Mouse (Mus musculus) midbrain, embryonic 12.5 days (tissue): ENCODE data around the gene Spesp1. TPM values are rescaled to one million over a fixed set of nuclear protein-coding genes. Genes with fewer than 3 reads are reported as not detected.

ENCODE experiments used
- ATAC-seq: fragments of 200-750 bp; cut with Nextera tagmentation; 2 replicates; pipeline ENCODE4 v1.8.0; 2017; ENCODE audit warnings: low read depth, moderate TSS enrichment, moderate library complexity; ENCODE audit not compliant: low FRiP score
- H3K27ac ChIP-seq: fragments of 300-500 bp; sonication (generic); replicated peaks from 2 replicates; pipeline ENCODE4 v1.5.1; 2016; ENCODE audit warnings: mild to moderate bottlenecking
- H3K27me3 ChIP-seq: fragments of 300-500 bp; sonication (generic); 2 replicates; pipeline ENCODE4 v1.6.1; 2016; ENCODE audit warnings: mild to moderate bottlenecking
- H3K36me3 ChIP-seq: fragments of 300-500 bp; sonication (generic); 2 replicates; pipeline ENCODE4 v1.6.1; 2016
- H3K4me1 ChIP-seq: fragments of 300-500 bp; sonication (generic); 2 replicates; pipeline ENCODE4 v1.6.1; 2016
- H3K4me2 ChIP-seq: fragments of 300-500 bp; sonication (generic); replicated peaks from 2 replicates; pipeline ENCODE4 v1.6.1; 2016; ENCODE audit warnings: mild to moderate bottlenecking, moderate library complexity
- H3K4me3 ChIP-seq: fragments of 300-500 bp; sonication (generic); 2 replicates; pipeline ENCODE4 v1.5.1; 2016; ENCODE audit warnings: mild to moderate bottlenecking
- H3K9ac ChIP-seq: fragments of 300-500 bp; sonication (generic); replicated peaks from 2 replicates; pipeline ENCODE4 v1.6.1; 2016; ENCODE audit warnings: mild to moderate bottlenecking, moderate library complexity
- H3K9me3 ChIP-seq: fragments of 300-500 bp; sonication (generic); 2 replicates; pipeline ENCODE4 v1.6.1; 2016; ENCODE audit warnings: mild to moderate bottlenecking
- WGBS: fragments of 180-500 bp; shearing (Covaris S2); methylation state at CpG from one replicate; pipeline ENCODE4 v1.1.7; 2016; 5-methylcytosine and 5-hydroxymethylcytosine counted together
- polyA plus RNA-seq: library from polyadenylated mRNA; unstranded; fragments of >200 nt; fragmentation: Nextera tagmentation; extraction: Ambion mirVana; gene quantifications from 2 replicates; pipeline ENCODE4 v1.2.1, GENCODE M21; 2016

Spesp1 gene
- polyA plus RNA-seq, 1 experiment from 2014 or later = not detected

DNA sequence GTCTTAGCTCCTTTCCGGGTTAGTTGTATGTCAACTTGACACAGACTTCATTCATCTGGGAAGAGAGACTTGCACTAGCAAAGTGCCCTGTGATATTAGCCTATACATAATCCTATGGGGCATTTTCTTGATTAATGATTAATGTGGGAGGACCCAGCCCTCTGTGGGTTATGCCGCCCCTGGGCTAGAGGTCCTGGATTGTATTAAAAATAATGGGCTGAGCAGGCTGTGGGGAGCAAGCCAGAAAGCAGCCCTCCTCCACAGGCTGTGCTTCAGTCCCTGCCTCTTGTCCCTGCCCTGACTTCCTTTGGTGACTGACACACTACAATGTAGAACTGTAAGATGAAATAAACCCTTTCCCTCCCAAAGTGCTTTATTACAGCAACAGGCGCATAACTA lies 37.4 kb downstream of the Spesp1 start:
- H3K4me3 ChIP-seq = no peak overlapping the region
- 47% methylated on average over 3 of the region's 3 CpGs for WGBS
- H3K4me1 ChIP-seq = 0 out of 2 replicates have a peak, but pooled peaks cover 5% of the 10 kb centered on the region
- no peak overlapping the region for H3K27ac ChIP-seq
- H3K4me2 ChIP-seq = no peak overlapping the region
- H3K36me3 ChIP-seq = no peaks in the 10 kb centered on the region
- 0 out of 2 replicates have a peak, but pooled peaks cover 4% of the 10 kb centered on the region for H3K27me3 ChIP-seq
- no peak for ATAC-seq
- H3K9ac ChIP-seq = no peak overlapping the region
- H3K9me3 ChIP-seq = no peaks in the 10 kb centered on the region

DNA sequence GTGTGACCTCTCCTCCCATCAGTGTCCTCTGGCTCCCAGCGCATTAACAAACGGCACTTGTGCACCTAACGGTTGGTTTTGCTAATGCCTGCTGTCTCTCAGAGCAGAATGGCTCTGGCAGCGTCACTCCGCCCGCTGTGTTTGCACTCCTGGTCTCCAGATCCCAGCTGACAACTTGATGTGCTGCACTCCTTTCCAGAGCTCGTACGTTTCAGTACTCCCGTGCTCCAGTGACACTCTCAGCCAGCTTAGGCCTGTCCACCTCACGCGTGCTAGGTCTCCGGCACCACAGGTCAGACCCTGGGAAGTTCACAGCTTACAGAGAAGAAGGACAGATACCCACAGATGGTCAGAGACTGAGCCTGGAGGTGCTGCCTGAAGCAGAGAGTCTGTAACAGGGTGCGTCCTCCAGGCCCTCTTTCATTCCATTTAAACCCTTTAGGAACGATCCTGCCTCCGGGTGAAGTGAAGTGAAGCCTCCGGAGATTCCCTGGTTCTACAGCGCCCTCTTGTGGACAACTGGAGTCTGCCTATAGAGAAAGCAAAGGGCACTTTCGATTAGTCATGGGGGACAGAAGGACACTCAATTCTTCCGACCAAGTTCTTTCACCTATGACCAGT lies 37.9 kb downstream of the Spesp1 start:
- Histone ChIP-seq H3K9ac (peak overlapping the region; percentile 45; the same call in 1 of the 2 replicates), H3K4me1 (0 out of 2 replicates have a peak, but pooled peaks cover 5% of the 10 kb centered on the region), H3K4me2 (peak overlapping the region; percentile 33), H3K4me3 (0 out of 2 replicates have a peak overlapping the region, but pooled peaks have one; percentile 2), H3K27ac (0 out of 2 replicates have a peak overlapping the region, but pooled peaks have one; percentile 7), H3K9me3 (no peaks in the 10 kb centered on the region), H3K36me3 (no peaks in the 10 kb centered on the region), H3K27me3 (0 out of 2 replicates have a peak, but pooled peaks cover 4% of the 10 kb centered on the region)
- no peak; the same call in 1 of the 2 replicates for ATAC-seq
- 22% methylated on average over 19 of the region's 19 CpGs for WGBS

DNA sequence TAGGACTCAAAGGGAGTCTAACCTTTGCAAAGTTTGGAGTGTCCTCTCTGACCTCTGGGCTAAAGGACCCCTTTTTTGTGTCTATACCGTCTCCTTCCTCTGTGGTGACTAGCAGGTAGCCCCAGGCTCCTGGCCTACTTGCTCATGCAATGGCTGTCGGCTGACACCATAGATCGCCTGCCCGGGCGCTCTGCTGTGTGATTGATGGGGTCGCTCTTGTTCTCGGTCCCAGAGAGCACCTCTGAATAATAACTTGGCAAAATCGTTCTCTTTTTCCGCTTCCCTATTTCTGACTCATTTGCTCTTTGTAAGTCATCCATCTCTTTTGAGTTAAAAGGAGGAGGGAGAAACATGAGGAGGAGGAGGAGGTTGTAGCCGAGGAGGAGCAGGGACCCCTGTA lies 42.0 kb downstream of the Spesp1 start:
- H3K4me1 ChIP-seq = peaks cover 12% of the 10 kb centered on the region; the same call in 1 of the 2 replicates
- H3K9ac ChIP-seq = no peak overlapping the region
- H3K4me3 ChIP-seq = no peak overlapping the region
- 0 out of 2 replicates have a peak, but pooled peaks cover 4% of the 10 kb centered on the region for H3K27me3 ChIP-seq
- H3K36me3 ChIP-seq = no peaks in the 10 kb centered on the region
- H3K27ac ChIP-seq = no peak overlapping the region
- H3K9me3 ChIP-seq = no peaks in the 10 kb centered on the region
- no peak for ATAC-seq
- no peak overlapping the region for H3K4me2 ChIP-seq
- WGBS = 83% methylated on average over 10 of the region's 10 CpGs

DNA sequence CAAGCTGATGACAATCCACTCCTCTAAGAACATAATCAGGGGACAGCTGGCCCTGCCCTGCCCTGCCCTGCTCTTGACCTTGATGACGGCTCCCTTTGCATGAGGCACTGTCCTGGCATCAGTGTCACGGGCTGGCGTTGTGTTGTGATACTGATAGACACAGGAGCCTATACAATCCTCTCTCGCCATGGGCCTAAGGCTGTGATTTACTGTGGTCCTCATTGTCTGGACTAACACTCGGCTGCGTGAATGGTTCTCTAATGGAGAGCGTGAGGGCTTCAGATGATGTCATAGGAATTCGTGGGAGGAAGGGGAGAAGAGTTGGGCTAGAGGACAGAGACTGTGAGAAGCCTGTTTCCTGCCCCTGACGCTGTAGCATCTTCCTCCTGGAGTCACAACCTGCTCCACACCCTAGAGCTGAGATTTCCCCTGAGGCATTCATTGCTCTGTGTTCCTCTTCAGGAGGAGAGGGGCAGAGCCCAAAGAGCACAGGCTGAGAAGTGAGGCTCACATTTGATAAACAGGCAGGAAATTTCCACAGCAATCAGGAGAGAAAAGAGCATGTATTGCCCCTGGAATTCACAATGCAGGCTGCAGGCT lies 44.5 kb downstream of the Spesp1 start:
- WGBS = 68% methylated on average over 9 of the region's 9 CpGs
- H3K4me1 ChIP-seq = peaks cover 7% of the 10 kb centered on the region; the same call in 1 of the 2 replicates
- ATAC-seq = no peak
- H3K36me3 ChIP-seq = no peaks in the 10 kb centered on the region
- H3K4me2 ChIP-seq = no peak overlapping the region
- no peaks in the 10 kb centered on the region for H3K27me3 ChIP-seq
- H3K4me3 ChIP-seq = no peak overlapping the region
- no peak overlapping the region for H3K9ac ChIP-seq
- H3K27ac ChIP-seq = no peak overlapping the region
- H3K9me3 ChIP-seq = no peaks in the 10 kb centered on the region

DNA sequence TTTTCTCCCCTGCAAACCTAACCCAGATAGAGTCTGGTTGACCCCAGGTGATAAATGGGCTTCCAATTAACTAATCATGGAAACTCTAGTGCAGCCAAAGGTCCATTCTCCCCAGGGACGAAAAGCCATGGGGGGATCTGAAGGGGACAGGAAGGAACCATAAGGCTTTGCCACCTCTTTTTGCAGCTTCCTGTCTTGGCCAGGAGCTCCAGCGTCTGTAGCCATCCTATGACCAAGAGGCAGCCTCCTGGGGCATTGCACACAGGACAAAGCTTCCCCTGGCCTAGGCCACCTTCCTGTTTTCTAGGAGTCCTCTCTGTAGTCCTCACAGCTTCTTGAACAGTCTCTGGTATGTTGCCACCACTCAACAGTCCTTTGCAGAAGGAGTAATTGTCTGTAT lies 46.5 kb downstream of the Spesp1 start:
- no peak overlapping the region for H3K4me2 ChIP-seq
- no peaks in the 10 kb centered on the region for H3K9me3 ChIP-seq
- peaks cover 7% of the 10 kb centered on the region; the same call in 1 of the 2 replicates for H3K4me1 ChIP-seq
- no peak overlapping the region for H3K9ac ChIP-seq
- H3K36me3 ChIP-seq = no peaks in the 10 kb centered on the region
- no peak overlapping the region for H3K4me3 ChIP-seq
- WGBS = 88% methylated on average over 2 of the region's 2 CpGs
- no peak for ATAC-seq
- H3K27ac ChIP-seq = no peak overlapping the region
- no peaks in the 10 kb centered on the region for H3K27me3 ChIP-seq

DNA sequence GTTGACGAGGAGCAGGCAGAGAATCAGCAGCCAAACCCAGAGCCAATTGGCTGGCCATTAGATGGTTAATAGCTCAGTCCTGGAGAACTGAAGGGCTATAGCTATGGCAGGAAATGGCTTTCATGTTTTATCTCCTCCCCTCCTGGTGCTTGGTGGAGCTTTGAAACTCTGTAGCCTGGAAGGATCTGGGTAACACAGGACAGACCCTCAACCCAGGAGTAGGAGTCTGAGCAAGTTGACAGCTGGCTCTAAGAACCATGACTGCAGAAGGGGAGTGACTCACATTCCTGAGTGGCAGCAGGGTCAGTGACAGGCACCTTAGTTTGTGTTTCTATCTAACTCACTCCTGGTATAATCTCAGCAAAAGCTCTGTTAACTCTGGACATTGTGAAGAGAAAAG lies 49.4 kb downstream of the Spesp1 start:
- Histone ChIP-seq H3K9ac (no peak overlapping the region), H3K36me3 (no peaks in the 10 kb centered on the region), H3K4me3 (no peak overlapping the region), H3K4me1 (peaks cover 5% of the 10 kb centered on the region; the same call in 1 of the 2 replicates), H3K27me3 (no peaks in the 10 kb centered on the region), H3K4me2 (no peak overlapping the region), H3K9me3 (no peaks in the 10 kb centered on the region), H3K27ac (no peak overlapping the region)
- ATAC-seq = no peak
- 80% methylated on average over 1 of the region's 1 CpGs for WGBS

DNA sequence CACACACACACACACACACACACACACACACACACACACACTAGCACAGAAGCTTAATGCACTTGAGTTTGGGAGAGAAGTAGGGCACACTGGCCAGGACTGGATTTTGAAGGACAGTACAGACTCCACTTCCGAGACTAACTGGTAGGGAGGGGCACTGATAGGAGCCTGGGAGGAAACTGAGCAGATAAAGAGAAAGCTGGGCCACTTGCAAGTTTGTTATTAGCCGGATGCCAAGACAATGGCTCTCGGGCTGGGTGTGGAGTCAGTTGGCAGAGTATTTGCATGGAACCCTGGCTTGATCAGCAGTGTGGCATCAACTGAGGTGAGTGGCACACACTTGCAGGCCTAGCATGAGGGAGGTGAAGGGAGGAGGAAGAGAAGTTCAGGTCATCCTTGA lies 51.0 kb downstream of the Spesp1 start:
- Histone ChIP-seq H3K9me3 (no peaks in the 10 kb centered on the region), H3K36me3 (no peaks in the 10 kb centered on the region), H3K4me3 (no peak overlapping the region), H3K27me3 (no peaks in the 10 kb centered on the region), H3K4me1 (no peaks in the 10 kb centered on the region), H3K9ac (no peak overlapping the region), H3K27ac (no peak overlapping the region), H3K4me2 (no peak overlapping the region)
- WGBS = 74% methylated on average over 3 of the region's 3 CpGs
- ATAC-seq = no peak

DNA sequence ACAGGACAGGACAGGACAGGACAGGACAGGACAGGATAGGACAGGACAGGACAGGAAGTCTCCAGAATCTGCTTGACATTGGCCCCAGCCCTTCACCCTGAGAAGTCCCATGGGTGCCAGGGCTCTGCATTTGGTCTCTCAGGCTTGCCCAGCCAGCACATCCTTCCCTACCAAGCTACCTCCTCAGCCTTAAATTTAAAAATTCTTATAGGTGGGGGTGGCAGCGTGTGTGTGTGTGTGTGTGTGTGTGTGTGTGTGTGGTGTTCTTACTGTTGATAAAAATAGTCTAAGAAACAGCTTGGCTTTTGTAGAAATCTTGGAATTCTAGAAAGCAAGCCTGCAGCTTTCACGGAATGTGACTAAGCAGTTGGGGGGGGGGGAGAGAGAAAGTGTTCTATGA lies 52.0 kb downstream of the Spesp1 start:
- ATAC-seq = no peak
- no peak overlapping the region for H3K4me3 ChIP-seq
- no peaks in the 10 kb centered on the region for H3K27me3 ChIP-seq
- H3K27ac ChIP-seq = no peak overlapping the region
- H3K4me1 ChIP-seq = no peaks in the 10 kb centered on the region
- H3K9ac ChIP-seq = no peak overlapping the region
- no peak overlapping the region for H3K4me2 ChIP-seq
- no peaks in the 10 kb centered on the region for H3K9me3 ChIP-seq
- H3K36me3 ChIP-seq = no peaks in the 10 kb centered on the region
- 89% methylated on average over 2 of the region's 2 CpGs for WGBS

DNA sequence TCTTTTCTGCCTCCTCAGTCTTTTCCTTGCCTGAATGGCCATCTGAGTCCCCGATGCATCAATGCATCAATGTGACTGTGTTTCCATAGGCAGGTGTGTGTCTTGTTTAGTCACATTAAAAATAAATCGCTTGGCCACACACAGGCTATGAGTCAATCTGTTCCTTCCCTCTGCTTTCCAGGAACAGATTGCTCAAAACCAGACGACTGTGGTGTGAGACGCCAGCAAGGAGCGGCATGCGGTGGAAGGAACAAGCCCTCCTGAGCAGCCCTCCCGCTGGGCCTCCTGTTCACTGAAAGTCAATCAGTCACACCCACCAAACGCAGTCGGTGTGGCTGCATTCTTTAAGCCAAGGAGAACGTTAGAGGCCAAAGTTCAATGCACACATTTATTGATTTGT lies 59.5 kb downstream of the Spesp1 start:
- H3K4me2 ChIP-seq = no peak overlapping the region
- 16% methylated on average over 10 of the region's 10 CpGs for WGBS
- H3K27ac ChIP-seq = no peak overlapping the region
- ATAC-seq = no peak
- no peaks in the 10 kb centered on the region for H3K9me3 ChIP-seq
- peaks cover 4% of the 10 kb centered on the region; the same call in 1 of the 2 replicates for H3K4me1 ChIP-seq
- no peaks in the 10 kb centered on the region for H3K27me3 ChIP-seq
- H3K4me3 ChIP-seq = no peak overlapping the region
- no peak overlapping the region for H3K9ac ChIP-seq
- H3K36me3 ChIP-seq = no peaks in the 10 kb centered on the region

DNA sequence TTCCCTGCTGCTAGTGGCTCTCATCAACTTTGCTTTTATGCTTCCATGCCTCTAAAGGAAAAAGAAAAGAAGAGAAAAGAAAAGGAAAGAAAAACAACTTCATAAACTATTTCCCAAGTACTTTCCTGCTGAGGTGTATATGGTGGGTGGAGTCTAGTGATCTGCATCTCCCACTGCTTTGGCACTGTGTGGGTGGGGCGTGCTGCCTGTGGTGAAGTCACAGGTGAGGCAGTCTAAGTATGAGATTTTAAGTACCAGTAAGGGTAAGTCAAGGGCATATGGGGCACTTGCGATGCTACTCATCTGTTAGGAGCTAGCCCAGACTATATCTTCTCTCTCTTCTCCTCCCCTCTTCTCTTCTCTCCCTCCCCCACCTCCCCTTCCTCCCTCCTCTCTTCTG lies 60.0 kb downstream of the Spesp1 start:
- Histone ChIP-seq H3K9ac (no peak overlapping the region), H3K4me3 (no peak overlapping the region), H3K36me3 (no peaks in the 10 kb centered on the region), H3K27ac (no peak overlapping the region), H3K4me2 (no peak overlapping the region), H3K4me1 (peaks cover 4% of the 10 kb centered on the region; the same call in 1 of the 2 replicates), H3K27me3 (no peaks in the 10 kb centered on the region), H3K9me3 (no peaks in the 10 kb centered on the region)
- no peak for ATAC-seq
- WGBS = 89% methylated on average over 2 of the region's 2 CpGs
